Mouse (Mus musculus): ENCODE results near the gene Mdfi.
"Not testable (repeated sequence)": the region's sequence is repeated elsewhere in the genome, so short reads cannot be mapped to it uniquely, and the experiment has no call there.

The Mdfi gene

DNA sequence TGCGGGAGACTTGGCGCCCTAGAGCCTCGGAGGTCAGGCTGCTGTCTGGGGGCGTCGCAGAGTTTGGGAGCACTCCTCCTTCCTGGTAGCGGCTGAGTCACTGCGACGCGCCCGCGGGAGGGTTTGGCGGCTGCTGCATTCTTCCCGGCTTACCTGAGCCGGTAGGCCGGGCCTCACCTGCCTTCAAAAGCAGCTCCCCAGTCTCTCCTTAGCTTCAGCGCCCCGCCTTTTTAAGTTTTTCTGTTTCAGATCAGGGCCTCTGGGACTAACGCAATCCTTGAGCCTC lies at the start of gene Mdfi:
Mdfi (minus strand) TSS at position 210 of the 286 bp plus-strand sequence.
- no peak for DNase-seq (ENCODE audit: low read depth, low spot score)

DNA sequence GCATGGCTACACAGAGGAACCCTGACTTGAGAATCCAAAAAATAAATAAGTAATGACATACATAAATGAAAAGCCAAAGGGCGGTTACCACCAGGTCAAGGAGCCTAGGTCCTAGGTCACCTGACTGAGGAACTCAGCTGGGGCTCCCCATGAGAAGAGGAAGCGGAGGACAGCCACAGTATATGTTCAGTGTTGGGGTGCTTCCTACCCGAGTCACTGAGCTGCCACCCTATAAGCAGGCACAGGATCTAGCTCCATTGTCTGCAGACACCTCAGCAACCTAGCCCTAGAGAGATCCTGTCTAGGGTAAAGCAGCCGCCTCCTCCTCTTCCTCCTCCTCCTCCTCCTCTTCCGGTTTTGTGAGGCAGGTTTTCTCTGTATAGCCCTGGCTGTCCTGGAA lies 48.6 kb upstream of the Mdfi start:
- DNase-seq (ENCODE audit: low read depth, low spot score), result no peak

DNA sequence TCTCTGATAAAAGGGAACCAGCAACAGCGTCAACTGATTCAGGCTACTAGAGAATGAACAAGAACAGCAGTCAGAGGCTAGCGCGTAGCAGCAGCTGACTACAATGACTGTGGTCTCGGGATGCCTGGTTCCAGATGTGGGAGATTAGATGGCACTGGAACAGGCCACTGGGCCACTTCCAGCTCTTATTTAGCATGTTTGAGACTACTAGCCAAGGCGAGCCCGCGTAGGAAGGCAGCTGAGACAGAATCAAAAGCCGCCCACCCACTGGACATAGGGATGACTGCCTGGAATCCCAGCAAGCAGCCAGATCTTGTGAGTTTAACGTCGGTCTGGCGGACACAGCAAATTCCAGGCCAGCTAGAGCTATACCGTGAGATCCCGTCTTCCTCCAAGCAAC lies 46.8 kb upstream of the Mdfi start:
- DNase-seq (ENCODE audit: low read depth, low spot score), result no peak

DNA sequence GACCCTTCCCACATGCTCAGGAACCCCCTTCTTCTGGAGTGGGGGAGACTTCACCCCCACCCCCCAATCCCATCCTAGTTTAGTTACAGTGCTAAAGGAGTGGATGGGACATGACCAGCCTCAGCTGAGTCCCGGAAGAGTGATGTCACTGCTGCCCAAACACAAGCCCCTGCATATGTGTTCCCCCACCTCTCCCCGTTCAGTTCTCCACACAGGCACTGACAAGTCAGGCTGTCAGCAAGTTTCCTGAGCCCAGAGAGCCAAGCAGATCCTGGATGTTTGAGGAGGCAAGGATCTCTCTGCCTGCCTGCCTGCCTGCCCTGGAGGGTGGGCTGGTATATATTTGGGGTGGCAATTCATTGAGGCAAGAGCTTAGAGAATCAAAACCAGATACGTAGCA lies 44.7 kb upstream of the Mdfi start:
- DNase-seq (ENCODE audit: low read depth, low spot score), result no peak

DNA sequence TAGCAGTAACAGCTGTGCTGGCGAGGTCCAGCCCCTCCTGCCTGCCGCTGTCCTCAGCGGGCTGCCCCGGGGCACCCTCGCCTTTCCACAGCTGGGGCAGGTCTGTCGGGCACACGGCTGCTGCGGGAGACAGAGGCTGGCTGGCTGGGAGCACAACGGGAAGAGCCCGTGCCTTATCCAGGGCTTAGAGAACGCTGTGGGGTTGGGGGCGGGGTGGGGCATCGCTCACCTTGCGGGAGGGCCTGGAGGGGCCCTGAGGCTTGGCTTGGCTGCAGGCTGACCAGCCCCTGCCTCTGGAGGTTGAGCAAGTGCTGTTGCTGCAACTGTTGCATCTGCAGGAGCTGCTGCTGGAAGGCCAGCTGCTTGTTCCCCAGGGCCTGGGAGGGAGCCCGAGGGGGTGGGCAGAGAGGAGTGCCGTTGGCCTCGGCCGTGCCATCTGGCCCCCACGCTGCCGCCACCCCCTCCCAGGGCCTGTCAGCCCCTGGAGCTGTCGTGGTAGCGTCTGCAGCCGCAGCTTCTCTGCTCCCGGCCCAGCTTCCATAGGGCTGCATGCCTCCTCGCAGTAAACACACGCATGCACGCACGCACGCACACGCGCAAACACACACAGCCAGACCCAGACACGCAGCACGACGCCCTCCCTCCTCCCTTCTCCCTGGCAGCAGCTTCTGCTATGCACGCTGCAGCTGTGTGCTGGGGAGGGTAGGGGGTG lies 44.0 kb upstream of the Mdfi start:
- DNase-seq (ENCODE audit: low read depth, low spot score), result peak; percentile 71

DNA sequence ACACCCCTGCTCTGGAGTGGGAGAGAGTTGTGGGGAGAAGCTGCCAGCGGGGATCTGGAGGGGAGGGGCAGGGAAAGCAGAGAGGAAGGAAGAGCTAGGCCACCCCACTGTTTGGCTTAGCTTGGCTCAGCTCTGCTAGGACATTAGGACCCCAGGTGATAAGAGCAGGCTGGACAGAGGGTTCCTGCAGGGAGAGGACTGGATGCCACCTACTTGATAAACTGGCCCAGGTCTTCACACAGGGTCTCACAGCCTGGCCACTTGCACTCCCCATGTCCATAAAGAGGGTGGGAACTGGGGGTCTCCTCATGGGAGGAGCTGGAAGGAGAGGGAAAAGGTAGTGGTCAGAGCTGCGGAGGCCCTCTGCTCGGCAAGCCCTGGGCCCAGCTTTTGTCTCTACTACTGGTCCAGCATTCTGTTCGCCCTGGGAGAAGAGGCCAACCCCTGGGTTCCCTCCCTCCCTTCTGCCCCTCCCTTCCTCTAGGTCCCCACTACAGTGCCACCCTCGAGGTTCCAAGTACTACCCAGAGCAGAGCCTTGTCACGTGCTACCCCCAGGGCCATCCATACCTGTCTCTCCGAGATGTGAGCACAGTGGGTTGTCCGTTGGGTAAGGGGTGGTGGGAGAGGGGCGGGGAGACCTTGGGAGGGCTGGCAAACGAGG lies 43.4 kb upstream of the Mdfi start:
- DNase-seq (ENCODE audit: low read depth, low spot score), result no peak

DNA sequence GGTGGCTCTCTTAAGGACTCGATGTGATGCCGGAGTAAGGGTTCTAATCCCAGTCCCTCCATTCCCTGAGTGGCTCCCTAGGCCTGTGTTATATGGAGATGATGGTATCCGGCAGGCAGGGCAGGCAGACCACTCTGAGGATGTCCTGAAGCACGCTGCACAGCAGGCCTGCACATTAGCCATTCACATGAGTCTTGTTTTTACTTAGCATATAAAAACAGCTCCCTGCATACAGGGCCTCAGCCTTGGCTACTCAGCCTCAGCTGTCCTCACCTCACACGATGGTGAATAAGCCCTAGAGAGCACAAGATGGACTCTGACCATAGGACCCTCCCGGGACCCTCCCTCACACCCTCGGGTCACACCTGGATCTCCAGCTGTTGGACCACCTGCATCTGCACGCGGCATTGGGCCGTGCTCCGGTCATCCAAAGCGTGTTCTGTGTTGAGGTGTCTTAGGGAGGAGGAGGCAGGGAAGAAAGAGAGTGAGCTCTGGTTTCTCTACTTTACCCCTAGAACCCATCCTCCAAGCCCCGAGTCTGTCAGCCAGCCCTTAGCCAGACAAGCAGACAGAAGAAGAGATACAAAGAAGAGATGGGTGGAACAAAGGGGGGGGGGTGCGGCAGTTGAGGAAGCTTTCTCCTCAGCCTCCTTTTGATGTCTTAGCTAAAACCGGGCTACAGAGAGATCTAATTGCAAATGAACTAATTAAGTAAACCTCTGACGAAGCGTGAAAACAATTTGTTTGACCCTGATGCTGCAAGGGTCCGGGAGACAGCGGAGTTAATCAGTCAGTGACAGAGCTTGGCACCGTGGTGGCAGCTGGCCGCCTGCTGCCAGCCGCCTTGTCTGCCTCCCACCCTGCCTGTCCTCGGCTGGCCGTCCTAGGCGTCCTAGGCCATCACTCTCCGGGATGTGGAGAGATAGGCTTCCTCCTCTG lies 42.6 kb upstream of the Mdfi start:
- no peak for DNase-seq (ENCODE audit: low read depth, low spot score)

DNA sequence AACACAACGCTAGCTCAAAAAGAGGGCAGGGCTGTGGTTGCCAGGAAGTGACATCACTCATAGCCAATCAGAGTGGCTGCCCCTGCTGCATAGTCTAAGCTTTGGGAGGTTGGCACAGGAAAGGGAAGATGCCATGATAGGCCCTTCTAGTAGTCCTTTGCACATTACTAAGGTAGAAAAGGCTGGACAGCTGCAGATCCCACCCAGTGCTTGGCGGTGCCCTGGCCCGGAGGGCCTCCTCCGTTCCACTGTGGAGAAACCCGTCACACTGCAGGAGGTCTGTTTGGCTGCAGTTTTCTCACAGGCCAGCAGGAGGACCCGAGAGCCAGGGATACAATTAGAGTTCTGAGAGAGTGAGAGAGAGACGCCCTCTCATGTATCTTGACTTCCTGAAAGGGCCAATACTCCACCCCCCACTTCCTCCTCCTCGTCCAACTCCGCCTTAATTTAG lies 38.9 kb upstream of the Mdfi start:
- no peak for DNase-seq (ENCODE audit: low read depth, low spot score)

DNA sequence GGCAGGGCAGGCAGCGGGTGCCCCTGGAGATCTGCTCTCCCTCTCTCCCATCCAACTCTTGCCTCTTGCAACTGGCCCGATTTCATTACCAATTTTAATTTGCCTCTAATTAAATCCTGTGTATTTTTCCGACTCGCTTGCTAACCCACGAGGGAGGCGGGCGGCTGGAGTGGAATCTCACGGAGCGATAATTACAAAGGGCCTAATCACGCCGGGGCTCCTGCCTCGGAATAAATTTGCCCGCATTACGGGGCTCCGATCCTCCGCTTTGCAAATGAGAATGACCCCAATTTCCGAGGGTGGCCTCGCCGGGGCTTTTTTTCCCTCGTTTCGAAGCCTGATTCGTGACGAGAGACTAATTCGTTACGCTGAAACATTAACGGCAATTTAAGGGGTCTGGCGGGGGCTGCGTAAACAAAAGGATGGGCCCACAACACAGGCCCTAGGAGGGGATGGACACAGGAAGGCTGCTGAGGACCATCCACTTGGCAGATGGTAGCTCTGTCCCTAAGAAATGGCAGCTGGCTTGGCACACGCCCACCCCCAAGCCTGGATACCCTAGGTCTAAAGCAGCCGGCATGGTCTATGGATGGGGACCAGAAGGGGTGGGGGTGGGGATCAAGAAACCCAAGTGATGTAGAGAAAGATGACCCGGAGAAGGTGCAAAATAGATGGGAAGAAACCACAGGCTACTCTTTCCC lies 38.0 kb upstream of the Mdfi start:
- no peak for DNase-seq (ENCODE audit: low read depth, low spot score)

DNA sequence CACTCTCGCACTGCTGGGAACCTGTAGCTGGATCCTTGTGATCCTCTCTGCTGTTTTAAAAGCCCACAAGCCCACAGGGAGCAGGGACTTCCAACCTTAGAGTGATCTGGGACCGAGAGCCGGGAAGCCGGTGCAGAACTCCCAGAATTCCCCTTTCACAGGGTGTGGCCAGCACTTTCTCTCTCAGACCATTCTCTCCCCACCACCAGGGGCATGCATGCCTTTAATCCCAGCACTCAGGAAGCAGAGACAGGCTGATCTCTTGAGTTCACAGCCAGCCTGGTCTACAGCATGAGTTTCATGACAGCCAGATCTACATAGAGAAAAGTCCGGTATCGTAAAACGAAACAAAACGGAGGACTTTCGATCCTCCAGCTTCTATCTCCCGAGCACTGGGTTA lies 35.4 kb upstream of the Mdfi start:
- no peak for DNase-seq (ENCODE audit: low read depth, low spot score)

DNA sequence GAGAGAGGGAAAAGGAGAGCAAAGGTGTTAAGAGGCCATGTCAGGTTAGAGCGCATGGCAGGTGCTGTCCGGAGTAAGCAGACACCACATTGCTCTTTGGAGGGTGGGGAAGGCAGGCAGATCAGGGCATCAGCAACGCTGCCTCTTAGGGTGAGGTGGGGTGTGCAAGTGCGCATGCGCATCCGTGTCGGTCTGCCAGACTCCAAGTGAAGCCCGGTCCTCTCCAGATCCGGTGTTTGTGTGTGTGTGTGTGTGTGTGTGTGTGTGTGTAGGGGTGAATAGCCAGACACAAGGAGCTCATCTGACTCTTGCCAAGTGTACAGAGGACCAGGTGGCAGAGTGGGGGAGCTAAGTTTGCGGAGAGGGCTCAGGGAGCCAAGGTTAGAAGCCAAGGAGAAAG lies 31.5 kb upstream of the Mdfi start:
- no peak for DNase-seq (ENCODE audit: low read depth, low spot score)

DNA sequence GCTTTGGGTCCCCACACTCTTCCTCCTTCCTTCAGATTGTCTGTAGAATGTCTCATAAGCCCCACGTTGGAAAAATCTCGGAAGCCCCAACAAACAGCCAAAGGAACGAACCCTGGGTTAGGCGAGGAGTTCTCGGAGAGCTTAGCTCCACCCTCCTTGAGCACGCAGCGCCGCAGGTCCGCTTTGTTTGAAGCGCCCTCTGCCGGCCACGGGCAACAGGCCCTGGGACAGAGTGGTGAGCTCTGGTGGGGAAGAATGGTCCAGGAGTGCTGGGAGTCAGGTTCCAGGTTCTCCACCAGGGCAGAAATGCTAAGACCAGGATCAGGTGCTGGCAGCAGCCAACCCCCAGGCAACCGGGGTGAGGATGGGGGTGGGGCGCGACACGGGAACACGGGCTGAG lies 30.0 kb upstream of the Mdfi start:
- DNase-seq (ENCODE audit: low read depth, low spot score), result no peak

DNA sequence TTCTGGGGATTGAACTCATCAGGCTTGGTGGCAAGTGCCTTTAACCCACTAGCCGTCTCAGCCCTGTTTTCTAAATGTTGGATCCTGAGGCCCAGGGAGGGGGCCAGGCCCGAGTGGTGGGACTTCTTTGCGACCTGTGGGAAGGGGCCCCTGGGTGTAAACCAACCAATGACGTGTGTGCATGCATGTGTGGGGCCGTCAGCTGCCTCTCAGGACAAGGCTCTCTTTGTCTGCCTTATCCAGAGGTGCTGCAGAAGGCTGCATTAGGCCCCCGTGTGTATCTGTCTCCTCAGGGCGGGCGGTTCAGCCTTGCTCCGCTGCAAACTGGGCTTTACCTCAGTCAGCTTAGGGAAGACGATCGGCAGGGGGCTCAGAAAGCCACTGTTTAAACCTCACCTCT lies 28.9 kb upstream of the Mdfi start:
- no peak for DNase-seq (ENCODE audit: low read depth, low spot score)

DNA sequence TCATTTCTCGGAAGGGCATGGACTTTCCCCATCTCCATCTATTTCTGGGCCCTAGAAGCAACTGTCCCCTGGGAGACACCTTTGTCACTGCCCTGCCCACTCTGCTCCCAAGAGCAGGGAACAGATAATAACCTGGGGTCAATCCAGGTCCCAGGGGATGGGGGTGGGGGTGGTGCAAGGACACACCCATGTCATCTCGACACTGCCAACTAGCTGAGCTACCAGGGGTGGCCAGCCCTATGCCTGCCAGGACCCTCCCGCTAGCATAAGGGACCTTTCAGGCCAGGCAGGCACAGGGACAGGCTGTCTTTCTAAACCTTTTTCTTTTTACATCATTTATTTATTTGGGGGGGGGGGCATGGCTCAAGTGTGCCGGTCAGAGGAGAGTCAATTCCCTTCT lies 28.5 kb upstream of the Mdfi start:
- DNase-seq (ENCODE audit: low read depth, low spot score), result no peak

DNA sequence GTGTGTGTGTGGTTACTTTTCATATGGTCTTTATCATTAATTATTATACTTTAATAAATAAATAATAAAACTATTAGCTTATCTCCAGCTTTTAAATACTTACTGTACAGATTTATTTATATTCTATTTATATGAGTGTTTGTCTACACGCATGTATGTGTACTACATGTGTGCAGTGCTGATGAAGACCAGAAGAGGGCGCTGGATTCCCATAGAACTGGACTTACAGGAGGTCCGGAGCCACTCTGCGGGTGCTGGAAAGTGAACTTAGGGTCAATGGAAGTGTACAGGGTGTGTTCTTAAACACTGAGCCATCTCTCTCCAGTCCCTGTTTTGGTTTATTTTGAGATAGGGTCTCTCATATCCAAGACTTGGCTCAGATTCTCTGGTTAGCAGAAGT lies 21.1 kb upstream of the Mdfi start:
- DNase-seq (ENCODE audit: low read depth, low spot score), result no peak

DNA sequence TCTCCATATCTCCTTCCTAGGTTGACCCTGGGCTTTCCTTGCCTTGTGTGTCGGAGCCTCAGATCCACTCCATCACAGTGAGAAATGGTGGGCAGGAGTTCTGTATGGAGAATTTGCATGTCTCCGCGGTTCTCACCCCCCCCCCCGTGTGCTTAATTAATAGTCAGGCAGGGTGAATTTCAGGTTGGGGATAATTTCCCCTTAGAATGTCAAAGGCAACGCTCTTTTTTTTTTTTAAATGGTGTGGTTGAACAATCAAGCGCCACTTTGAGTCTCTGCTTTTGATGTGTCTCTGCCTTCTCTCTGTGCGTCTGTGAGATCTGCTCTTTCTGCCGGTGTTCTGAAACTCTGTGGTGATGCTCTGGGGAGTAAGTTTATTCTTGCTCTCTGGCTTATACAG lies 20.4 kb upstream of the Mdfi start:
- DNase-seq (ENCODE audit: low read depth, low spot score), result no peak

DNA sequence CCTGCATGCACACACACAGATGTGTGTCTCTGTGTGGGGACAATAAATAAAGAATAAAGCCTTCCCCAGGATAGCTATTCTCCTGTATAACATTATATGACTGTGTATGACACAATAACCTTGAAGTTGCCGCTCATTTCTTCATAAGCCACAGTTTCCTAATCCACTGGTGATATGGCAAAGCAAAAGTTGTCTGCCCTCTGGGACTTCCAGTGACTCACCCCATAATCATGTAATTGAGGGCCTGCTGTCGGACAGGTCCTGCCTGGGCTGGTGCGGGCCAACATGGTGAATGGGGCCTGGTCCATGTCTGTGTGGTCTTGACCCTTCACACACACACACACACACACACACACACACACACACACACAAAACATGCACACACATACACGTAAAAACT lies 19.3 kb upstream of the Mdfi start:
- DNase-seq (ENCODE audit: low read depth, low spot score), result no peak

DNA sequence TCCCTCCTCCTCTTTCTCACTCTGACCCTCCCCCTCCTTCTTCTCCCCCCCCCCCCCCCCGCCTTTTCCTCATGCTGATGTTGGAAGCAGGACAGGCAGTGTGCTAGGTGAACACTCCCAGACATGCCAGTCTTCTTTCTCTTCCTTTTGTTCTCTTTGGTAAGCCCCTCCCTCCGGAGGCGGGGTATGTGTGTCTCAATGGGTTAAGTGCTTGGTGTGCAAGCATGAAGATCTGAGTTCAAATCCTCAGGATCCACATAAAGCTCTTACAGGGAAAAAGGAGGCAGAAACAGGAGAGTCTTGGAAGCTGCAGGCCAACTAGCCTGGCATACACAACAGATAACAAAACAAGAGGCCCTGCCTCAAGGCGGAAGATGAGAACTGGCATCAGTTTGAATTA lies 18.8 kb upstream of the Mdfi start:
- no peak for DNase-seq (ENCODE audit: low read depth, low spot score)

DNA sequence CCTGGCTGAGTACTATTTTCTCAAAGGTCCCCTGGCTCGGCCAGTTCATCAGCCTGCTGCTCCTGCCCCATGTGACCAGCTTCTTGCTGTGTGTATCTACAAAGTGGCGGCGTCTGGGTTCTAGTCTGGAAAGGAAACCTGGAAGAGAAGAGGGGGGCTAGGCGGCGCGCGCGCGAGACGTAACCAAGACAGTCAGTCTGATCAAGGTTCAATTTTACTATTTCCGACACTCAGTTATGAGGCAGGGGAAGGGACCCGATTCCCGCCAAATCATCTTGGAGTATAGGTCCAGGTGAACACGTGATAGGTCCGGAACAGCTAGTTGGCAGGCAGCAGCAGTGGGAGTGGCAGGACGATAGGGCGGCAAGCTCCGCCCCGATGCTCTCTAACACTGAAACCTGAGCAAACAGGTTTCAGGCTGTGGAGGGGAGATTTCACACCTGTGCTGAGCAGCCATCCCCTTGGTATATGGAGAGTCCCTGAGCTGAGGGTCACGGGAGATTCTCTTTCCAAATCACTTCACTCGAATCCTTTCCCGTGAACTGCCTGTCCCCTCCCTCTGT lies 17.4 kb upstream of the Mdfi start:
- not testable (repeated sequence) for DNase-seq (ENCODE audit: low read depth, low spot score)

DNA sequence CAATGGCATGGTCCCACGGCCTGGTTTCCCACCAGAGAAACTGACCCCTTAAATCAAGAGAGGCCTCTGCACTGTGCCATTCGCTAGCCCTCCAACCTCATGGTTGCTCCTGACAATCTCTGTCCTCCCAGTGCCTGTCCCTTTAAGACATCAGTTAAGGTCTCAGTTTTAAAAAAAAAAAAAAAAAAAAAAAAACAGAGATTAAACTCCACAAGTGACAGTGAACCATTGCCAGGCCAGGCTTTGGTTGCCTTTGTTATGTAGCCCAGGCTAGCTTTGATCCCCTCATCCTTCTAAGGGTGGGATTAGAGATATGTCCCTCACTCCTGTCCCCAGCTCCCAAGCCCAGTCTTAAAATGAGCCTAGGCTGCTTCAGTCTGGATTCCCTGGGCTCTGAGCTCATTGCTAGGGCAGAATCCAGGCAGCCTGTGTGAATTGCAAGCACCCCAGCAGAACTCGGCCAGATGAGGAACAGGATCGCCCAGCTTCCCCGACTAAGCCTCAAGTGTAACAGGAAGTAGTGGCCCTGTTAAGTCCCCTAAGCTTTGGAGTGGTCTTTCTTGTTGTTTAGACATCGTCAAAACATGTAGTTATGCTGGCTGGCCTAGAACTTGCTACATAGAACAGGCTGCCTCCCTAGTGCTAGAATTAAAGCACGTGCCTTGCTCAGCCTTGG lies 16.3 kb upstream of the Mdfi start:
- no peak for DNase-seq (ENCODE audit: low read depth, low spot score)

DNA sequence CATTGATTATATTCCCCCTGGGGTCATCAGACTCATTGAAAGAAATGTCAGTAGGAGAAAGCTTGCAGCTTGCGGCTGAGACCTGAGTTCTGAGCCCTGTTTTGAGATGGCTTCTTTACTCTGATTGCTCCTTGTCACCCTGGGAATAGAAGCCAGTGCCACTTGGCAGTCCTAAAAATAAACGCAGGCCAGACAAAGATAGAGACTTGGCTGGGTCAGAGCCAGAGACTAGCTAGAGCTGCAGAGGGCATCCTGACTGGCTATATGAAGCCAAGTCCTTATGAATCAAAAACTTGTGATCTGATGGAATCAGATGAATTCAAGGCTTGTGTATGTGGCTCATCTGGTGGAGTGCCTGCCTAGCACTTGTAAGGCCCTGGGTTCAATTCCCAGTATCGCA lies 15.5 kb upstream of the Mdfi start:
- DNase-seq (ENCODE audit: low read depth, low spot score), result no peak
